Mouse (Mus musculus) left cerebral cortex, postnatal 14 days (tissue): ENCODE measurements around the gene Arxes1. TPM values are rescaled to one million over a fixed set of nuclear protein-coding genes. Genes with fewer than 3 reads are reported as not detected.

ENCODE experiments used
- total RNA-seq, 2 experiments: library from RNA; stranded (reverse); gene quantifications; 2 replicates each; pipeline ENCODE4 v1.2.3; 2021

Gene Arxes1
- total RNA-seq, 2 experiments from 2014 or later, result 57.2 to 59.4 TPM

Other genes starting within 250 kb of the Arxes1 start
- 10 to 100 TPM; 66.2 to 71.2 TPM for gene Bhlhb9, start 235.8 kb upstream of the Arxes1 start, total RNA-seq
- gene Gprasp2, start 194.3 kb upstream of the Arxes1 start, total RNA-seq, result 100 to 1,000 TPM; 152 to 170 TPM
- 10 to 100 TPM; 77.8 to 96.9 TPM for gene Arxes2, start 39.5 kb upstream of the Arxes1 start, total RNA-seq
- 100 to 1,000 TPM; 410 to 431 TPM for gene Bex2, start 34.9 kb downstream of the Arxes1 start, total RNA-seq
- gene Nxf3, start 51.9 kb downstream of the Arxes1 start, total RNA-seq, result not detected
- 10 to 100 TPM; 19.9 to 29.8 TPM for gene Bex4, start 105.6 kb downstream of the Arxes1 start, total RNA-seq
- 10 to 100 TPM; 36.8 to 42.7 TPM for gene Tceal8, start 139.0 kb downstream of the Arxes1 start, total RNA-seq
- gene Tceal5, start 170.5 kb downstream of the Arxes1 start, total RNA-seq, result 100 to 1,000 TPM; 119 to 143 TPM
- 1 to 10 TPM; 3.6 to 5.8 TPM for gene Tceal7, start 181.4 kb downstream of the Arxes1 start, total RNA-seq
- gene Bex1, start 182.1 kb downstream of the Arxes1 start, total RNA-seq, result 100 to 1,000 TPM in 1 of 2 experiments, 10 to 100 TPM in 1; 95.2 to 113 TPM
- gene Tceal9, start 211.7 kb downstream of the Arxes1 start, total RNA-seq, result 100 to 1,000 TPM in 1 of 2 experiments, 10 to 100 TPM in 1; 96.6 to 110 TPM
- gene Bex3, start 236.9 kb downstream of the Arxes1 start, total RNA-seq, result 100 to 1,000 TPM; 373 to 380 TPM